Mouse (Mus musculus): ENCODE results near the gene Gm9970.

The Gm9970 gene

GRCm38 (mm10) chr5:31240637-31241521 is at the start of gene Gm9970, which contains the start of gene Nrbp1:
Gm9970 (minus strand) TSS chr5:31241232.
Nrbp1 (plus strand) TSS chr5:31240864.
- peak; percentile 96 to 97 for DNase-seq (ENCODE audit: low spot score in 2 of 2)

DNA sequence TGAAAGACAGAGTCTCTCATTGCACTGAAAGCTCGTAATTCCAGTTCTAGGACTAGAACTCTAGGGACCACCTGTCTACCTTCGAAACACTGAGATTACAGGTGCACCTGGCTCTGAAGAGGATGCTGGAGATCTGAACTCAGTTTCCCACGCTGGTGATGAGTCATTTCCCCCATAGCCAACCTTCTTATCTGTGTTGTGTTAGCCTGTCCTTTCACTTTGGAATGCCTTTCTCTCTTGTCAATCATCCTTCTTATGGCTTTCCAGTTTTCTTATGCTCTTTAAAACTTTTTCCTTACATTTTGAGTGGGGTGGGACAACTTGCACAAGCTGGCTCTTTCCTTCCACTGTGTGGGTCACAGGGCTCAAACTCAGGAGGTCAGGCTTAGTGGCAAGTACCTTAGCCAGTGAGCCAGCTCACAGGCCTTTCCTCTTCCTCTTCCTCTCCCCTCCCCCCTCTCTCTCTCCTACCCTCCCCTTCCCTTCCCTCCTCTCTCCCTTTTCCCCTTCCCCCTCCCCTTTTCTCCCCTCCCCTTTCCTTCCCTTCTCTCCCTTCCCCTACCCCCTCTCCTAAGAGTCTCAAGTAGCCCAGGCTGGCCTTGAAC is 48.7 kb upstream of the Gm9970 start:
- DNase-seq (ENCODE audit: low spot score in 2 of 2) = no peak

- no peak for DNase-seq (ENCODE audit: low spot score in 2 of 2)
Observed at GRCm38 (mm10) chr5:31288655-31289054, 47.6 kb upstream of the Gm9970 start.

DNA sequence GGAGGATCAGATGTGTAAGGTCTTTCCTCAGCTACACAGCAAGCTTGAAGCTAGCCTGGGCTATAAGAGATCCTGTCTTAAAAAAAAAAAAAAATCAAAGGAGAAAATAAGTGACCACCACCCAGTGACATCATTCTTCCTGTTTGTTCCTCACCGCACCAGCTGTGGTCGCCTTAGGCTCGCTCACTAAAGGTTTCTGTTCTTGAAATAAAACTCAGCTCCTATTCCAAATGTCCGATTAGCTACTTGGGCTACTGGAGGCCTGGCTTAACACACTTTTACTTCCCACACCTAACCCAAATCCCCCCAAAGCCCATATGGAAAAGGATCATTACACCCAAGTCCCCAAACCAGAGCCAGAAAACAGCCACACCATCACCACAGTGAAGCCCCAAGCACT is 47.2 kb upstream of the Gm9970 start:
- DNase-seq (ENCODE audit: low spot score in 2 of 2) = no peak

DNA sequence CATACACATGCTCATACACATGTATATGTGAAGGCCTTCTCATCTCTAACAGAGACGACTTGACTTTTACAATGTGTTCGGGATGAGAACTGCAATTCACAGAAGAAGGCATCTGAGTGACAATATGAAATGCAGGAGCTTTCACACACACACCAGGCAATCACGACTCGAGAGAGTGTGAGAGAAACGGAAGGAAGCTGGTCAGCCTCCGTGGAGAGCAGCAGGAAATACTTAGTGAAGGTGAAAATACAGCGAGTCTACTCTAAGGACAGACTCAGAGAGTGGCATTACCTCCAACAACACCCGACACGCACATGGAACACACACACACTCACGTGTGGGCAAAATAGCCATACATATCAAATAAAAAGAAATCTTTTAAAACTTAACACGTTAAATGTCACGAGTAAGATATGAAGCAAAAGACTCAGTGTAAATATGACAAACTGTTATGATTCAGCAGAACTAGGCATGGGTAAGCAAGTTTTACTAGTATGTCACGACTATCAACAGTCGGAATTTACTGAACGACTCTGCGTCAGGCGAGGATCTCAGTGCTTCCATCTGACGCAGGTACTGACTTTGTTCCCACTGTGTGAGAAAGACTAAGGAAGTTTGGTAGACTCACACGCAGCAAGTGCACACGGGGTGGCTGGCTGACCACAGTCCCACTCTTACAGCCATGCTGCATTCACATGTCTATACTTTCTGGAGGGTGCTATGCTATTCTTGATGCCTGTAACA is 38.4 kb upstream of the Gm9970 start:
- DNase-seq (ENCODE audit: low spot score in 2 of 2) = no peak

DNA sequence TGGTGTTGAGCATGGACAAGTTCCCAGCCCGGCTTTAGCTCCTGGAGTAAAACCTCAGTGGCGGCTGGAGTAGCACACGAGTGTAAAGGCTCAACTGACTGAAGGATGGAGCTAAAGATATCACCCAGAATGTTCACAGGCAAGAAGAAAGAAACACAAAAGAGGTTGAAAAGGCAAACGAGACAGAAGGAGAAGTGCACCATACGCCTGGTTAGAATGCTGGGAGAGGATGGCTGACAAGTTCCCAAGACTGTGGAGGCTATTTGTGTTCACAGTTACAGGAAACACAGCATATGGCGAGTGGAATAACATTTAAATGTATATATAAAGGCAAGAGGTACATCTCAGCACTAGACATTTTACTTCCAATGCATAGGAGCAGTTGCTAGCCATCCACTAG is 32.0 kb upstream of the Gm9970 start:
- no peak for DNase-seq (ENCODE audit: low spot score in 2 of 2)

- no peak for DNase-seq (ENCODE audit: low spot score in 2 of 2)
Observed at GRCm38 (mm10) chr5:31267686-31268085, 26.7 kb upstream of the Gm9970 start.

DNA sequence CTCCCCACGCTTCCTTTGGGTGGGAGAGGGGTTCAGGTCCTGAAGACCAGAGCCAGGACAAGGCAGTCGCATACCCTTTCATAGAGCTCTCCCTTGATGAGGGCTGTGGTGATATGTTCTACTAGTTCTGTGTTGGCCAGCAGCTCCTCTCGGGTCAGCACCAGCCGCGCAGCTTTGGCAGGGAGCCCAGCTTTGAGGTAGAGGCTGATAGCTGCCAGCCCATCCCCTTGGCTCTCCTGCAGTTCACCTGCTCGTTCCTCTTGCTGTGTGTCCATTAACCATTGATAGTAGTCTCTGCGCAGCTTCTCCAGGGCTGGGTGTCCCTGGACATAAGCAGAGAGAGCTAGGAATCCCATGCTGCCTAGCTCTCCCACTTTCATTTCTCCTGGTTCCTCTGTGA is 25.1 kb upstream of the Gm9970 start:
- DNase-seq (ENCODE audit: low spot score in 2 of 2) = no peak

DNA sequence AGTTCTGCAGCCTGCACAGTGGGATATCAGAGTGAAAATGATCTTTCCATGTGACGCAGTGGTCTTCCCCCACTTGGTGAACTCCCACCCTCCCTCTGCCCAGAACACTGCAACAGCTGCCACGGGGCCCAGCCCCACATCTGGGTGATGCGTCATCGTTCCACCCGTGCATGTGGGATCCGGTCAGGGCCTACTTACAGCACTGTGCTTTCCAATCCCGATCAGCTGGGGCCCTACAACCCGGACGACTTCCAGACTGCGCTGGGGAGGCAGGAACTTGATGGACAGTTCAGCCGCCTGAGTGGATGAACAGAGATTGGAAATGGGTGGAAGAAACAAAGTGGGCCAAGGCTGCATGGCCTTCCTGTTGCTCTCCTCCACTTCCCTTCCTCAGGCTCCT is 16.6 kb upstream of the Gm9970 start:
- no peak for DNase-seq (ENCODE audit: low spot score in 2 of 2)

DNA sequence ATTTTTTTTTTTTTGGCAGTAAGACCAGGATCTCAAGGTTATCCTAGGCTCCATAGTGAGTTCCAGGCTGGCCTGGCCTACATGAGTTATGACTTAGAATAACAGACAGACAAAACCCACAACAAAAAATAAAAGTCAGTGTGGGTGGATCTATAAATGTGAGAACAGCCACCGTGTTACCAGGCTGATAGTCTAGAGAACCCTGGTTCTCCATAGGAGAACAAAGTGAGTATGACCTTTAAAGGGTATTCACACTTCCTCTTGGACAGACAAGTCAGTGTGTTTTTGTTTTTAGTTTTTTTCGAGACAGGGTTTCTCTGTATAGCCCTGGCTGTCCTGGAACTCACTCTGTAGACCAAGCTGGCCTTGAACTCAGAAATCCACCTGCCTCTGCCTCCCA is 14.9 kb upstream of the Gm9970 start:
- no peak for DNase-seq (ENCODE audit: low spot score in 2 of 2)

GRCm38 (mm10) chr5:31255381-31255780 is 14.3 kb upstream of the Gm9970 start:
- DNase-seq (ENCODE audit: low spot score in 2 of 2) = no peak

GRCm38 (mm10) chr5:31254901-31255300 is 13.9 kb upstream of the Gm9970 start:
- no peak for DNase-seq (ENCODE audit: low spot score in 2 of 2)

- DNase-seq (ENCODE audit: low spot score in 2 of 2) = no peak
Observed at GRCm38 (mm10) chr5:31254452-31254851, 13.4 kb upstream of the Gm9970 start.

- DNase-seq (ENCODE audit: low spot score in 2 of 2) = no peak
Observed at GRCm38 (mm10) chr5:31253806-31254205, 12.8 kb upstream of the Gm9970 start.

GRCm38 (mm10) chr5:31252795-31253545 is 11.9 kb upstream of the Gm9970 start:
- DNase-seq (ENCODE audit: low spot score in 2 of 2) = no peak

GRCm38 (mm10) chr5:31252151-31252550 is 11.1 kb upstream of the Gm9970 start:
- no peak for DNase-seq (ENCODE audit: low spot score in 2 of 2)

- no peak for DNase-seq (ENCODE audit: low spot score in 2 of 2)
Observed at GRCm38 (mm10) chr5:31251541-31252101, 10.6 kb upstream of the Gm9970 start, which contains the start of gene Krtcap3. Krtcap3 (plus strand) TSS chr5:31251691.

DNA sequence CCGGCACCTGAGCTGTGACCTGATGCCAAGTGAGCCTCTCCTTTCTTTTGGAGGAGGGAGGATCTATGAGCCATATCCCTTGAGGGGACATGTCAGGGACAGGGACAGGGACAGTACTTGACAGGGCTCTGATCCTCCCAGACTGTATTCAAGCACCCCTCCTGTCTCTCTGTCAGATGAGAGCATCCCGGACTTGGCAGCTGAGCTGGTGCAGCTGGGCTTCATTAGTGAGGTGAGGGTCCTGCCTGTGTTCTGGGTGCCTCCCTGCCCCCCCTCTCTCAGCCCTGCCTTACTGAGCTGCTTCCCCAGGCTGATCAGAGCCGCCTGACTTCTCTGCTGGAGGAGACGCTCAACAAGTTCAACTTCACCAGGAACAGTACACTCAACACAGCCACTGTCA is 9.7 kb upstream of the Gm9970 start:
- DNase-seq (ENCODE audit: low spot score in 2 of 2) = no peak

DNA sequence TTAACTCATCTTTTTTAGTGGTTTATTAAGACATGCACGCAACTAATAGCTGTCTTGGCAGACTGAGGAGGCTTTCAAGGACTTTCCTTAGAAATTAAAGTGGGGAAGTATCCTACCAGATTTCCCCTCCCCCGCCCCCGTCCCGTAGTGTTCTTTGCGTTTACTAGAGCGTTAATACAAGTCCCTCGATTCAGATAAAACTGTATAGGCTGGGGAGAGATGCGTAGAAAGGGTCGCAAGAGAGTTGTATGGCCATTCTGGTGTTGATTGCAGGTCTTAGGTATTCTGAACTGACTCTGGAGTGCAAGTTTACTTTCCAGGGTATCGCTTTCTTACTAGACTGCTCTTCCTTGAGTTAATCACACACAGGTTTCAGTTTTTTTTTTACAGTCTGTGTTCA is 1.2 kb upstream of the Gm9970 start:
- DNase-seq (ENCODE audit: low spot score in 2 of 2) = no peak

- DNase-seq (ENCODE audit: low spot score in 2 of 2) = no peak
Observed at GRCm38 (mm10) chr5:31241522-31242034, 546 bp upstream of the Gm9970 start.

DNA sequence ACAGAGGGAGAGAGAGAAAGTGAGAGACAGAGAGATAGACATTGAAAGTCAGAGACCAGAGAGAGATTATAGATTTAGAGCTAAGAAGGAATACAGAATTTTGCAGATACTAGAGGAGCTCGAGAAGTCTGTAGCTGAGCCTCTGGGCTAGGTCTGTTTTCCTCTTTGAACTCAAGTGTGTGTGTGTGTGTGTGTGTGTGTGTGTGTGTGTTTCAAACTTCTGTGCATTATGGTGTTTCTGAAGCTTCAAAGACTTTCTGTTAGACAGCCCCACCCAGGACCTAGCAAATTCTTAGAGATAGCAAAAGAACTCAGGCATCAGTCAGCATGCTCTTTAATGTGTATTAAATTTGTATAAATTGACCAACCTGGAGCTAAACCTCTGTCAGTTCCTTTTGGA is 14.4 kb downstream of the Gm9970 start:
- DNase-seq (ENCODE audit: low spot score in 2 of 2) = no peak

Measured in spleen, postnatal 4 days (tissue).